In the genomic region with DNA sequence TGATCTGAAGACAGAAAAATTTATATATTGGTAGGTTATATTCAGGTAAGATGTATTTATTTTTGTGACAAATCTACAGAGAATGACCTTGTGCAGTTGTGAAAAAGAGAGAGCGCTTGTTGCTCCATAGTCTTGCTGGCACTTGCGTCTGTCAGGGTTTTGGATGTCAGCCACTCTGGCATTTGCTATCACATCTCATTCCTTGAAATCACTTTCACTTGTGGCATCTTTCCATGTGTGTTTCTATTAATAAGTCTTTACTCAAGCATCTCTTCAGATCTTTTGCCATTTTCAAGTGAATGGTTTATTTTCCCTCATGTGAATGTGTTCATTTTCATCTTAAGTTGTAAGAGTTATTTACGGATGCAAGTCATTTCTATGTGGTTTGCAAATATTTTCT, we compare ENCODE assay signal across 15 mouse cellular contexts.
DNase-seq lines count a peak whose midpoint lies in the region; ATAC-seq lines count a peak whose summit lies in the region.
"Had no signal": no experiment of that assay in that cellular context is flagged by ENCODE, and none has a peak within 500 bp of the region (broad histone marks: within the 10 kb centered on the region; RNA-seq: fewer than 3 reads in every experiment).

No protein-coding gene starts in this region.

- intact Hi-C loops in heart, postnatal 10 days (cut with DNase I), result no loop called here

- no peaks in the 10 kb centered on the region for H3K27me3 ChIP-seq in heart, embryonic 11.5 days (ENCODE audit: control insufficient read depth, insufficient read depth, low read length)
- H3K27me3 ChIP-seq in hindbrain, embryonic 13.5 days, result no peaks in the 10 kb centered on the region
- H3K27me3 ChIP-seq in forebrain, embryonic 16.5 days (replicated peaks; ENCODE audit: control insufficient read depth, insufficient read depth, low read length), result no peaks in the 10 kb centered on the region
- H3K27me3 ChIP-seq: embryonic facial prominence, embryonic 13.5 days; forebrain, embryonic 15.5 days; kidney, embryonic 15.5 days had no signal

- H3K9ac ChIP-seq in heart, embryonic 11.5 days (ENCODE audit: low read depth, low read length), result no peak overlapping the region
- H3K9ac ChIP-seq in hindbrain, embryonic 13.5 days, result no peak overlapping the region
- no peak overlapping the region for H3K9ac ChIP-seq in forebrain, embryonic 16.5 days (replicated peaks; ENCODE audit: low read depth, low read length)
- H3K9ac ChIP-seq: embryonic facial prominence, embryonic 13.5 days; forebrain, embryonic 15.5 days; kidney, embryonic 15.5 days had no signal

- WGBS in heart, embryonic 11.5 days (ENCODE audit: insufficient replicate concordance), result 62% methylated on average over 3 of the region's 3 CpGs
- 90% methylated on average over 3 of the region's 3 CpGs for WGBS in hindbrain, embryonic 13.5 days
- WGBS in forebrain, embryonic 16.5 days, result 71% methylated on average over 3 of the region's 3 CpGs

- peak; percentile 40 for DNase-seq in adrenal gland, postnatal 14 days
- no peak for DNase-seq in adrenal gland, postnatal 4 days (ENCODE audit: low spot score in 2 of 2)
- peak; percentile 63 for DNase-seq in heart, adult 8-10 months (ENCODE audit: low spot score)
- DNase-seq in heart, postnatal 10 days, result peak; percentile 66 to 70
- peak; percentile 40 for DNase-seq in lung, postnatal 36 days
- DNase-seq: cerebellum, postnatal 36 days; liver; midbrain, embryonic 14.5 days had no signal

- no peak overlapping the region for H3K4me2 ChIP-seq in heart, embryonic 11.5 days
- H3K4me2 ChIP-seq in hindbrain, embryonic 13.5 days, result no peak overlapping the region
- H3K4me2 ChIP-seq in forebrain, embryonic 16.5 days (ENCODE audit: low read length), result no peak overlapping the region
- H3K4me2 ChIP-seq: embryonic facial prominence, embryonic 13.5 days; forebrain, embryonic 15.5 days; kidney, embryonic 15.5 days had no signal

- H3K36me3 ChIP-seq in heart, embryonic 11.5 days (ENCODE audit: control insufficient read depth, insufficient read depth, low read length), result no peaks in the 10 kb centered on the region
- H3K36me3 ChIP-seq in hindbrain, embryonic 13.5 days, result no peaks in the 10 kb centered on the region
- no peaks in the 10 kb centered on the region for H3K36me3 ChIP-seq in forebrain, embryonic 16.5 days (ENCODE audit: control insufficient read depth, insufficient read depth)
- H3K36me3 ChIP-seq: embryonic facial prominence, embryonic 13.5 days; forebrain, embryonic 15.5 days; kidney, embryonic 15.5 days had no signal

- no peak overlapping the region for H3K27ac ChIP-seq in heart, embryonic 11.5 days (ENCODE audit: low read depth, low read length)
- no peak overlapping the region for H3K27ac ChIP-seq in hindbrain, embryonic 13.5 days
- H3K27ac ChIP-seq in forebrain, embryonic 16.5 days (ENCODE audit: low read length), result no peak overlapping the region
- H3K27ac ChIP-seq: embryonic facial prominence, embryonic 13.5 days; forebrain, embryonic 15.5 days; kidney, embryonic 15.5 days; macrophage had no signal

- no peaks in the 10 kb centered on the region for H3K4me1 ChIP-seq in heart, embryonic 11.5 days (ENCODE audit: control insufficient read depth, insufficient read depth, low read length)
- no peaks in the 10 kb centered on the region for H3K4me1 ChIP-seq in hindbrain, embryonic 13.5 days (replicated peaks)
- H3K4me1 ChIP-seq in forebrain, embryonic 16.5 days (replicated peaks; ENCODE audit: control insufficient read depth, insufficient read depth, low read length), result no peaks in the 10 kb centered on the region
- H3K4me1 ChIP-seq: embryonic facial prominence, embryonic 13.5 days; forebrain, embryonic 15.5 days; kidney, embryonic 15.5 days had no signal

- no peak overlapping the region for H3K4me3 ChIP-seq in heart, embryonic 11.5 days (ENCODE audit: low read depth, low read length)
- H3K4me3 ChIP-seq in hindbrain, embryonic 13.5 days, result no peak overlapping the region
- H3K4me3 ChIP-seq in forebrain, embryonic 16.5 days (replicated peaks; ENCODE audit: low read length), result no peak overlapping the region
- H3K4me3 ChIP-seq: embryonic facial prominence, embryonic 13.5 days; forebrain, embryonic 15.5 days; kidney, embryonic 15.5 days had no signal

- no peaks in the 10 kb centered on the region for H3K9me3 ChIP-seq in heart, embryonic 11.5 days (replicated peaks; ENCODE audit: control insufficient read depth, low read length)
- no peaks in the 10 kb centered on the region for H3K9me3 ChIP-seq in hindbrain, embryonic 13.5 days
- no peaks in the 10 kb centered on the region for H3K9me3 ChIP-seq in forebrain, embryonic 16.5 days (ENCODE audit: control insufficient read depth, low read length)
- H3K9me3 ChIP-seq: embryonic facial prominence, embryonic 13.5 days; forebrain, embryonic 15.5 days; kidney, embryonic 15.5 days had no signal

- ATAC-seq in heart, embryonic 11.5 days (replicated peaks; ENCODE audit: insufficient number of reproducible peaks, low FRiP score, low TSS enrichment), result no peak
- ATAC-seq in hindbrain, embryonic 13.5 days (ENCODE audit: low FRiP score), result no peak
- no peak for ATAC-seq in forebrain, embryonic 16.5 days
- ATAC-seq: forebrain, embryonic 15.5 days had no signal

Comparison
In these comparisons a context has a peak if more than half of its experiments do, and no peak if none do; other contexts are left out.
1. DNase-seq: peak in adrenal gland, postnatal 14 days (single experiment), heart, adult 8-10 months (single experiment), heart, postnatal 10 days (2 of 2) and lung, postnatal 36 days (single experiment); none in adrenal gland, postnatal 4 days (0 of 2).